Mouse (Mus musculus) kidney, embryonic 14.5 days (tissue): ENCODE data around the gene Xrcc1. TPM values are rescaled to one million over a fixed set of nuclear protein-coding genes. Genes with fewer than 3 reads are reported as not detected.

Source experiments
- ATAC-seq: fragments of 200-750 bp; cut with Nextera tagmentation; 2 replicates; pipeline ENCODE4 v1.8.0; 2017; ENCODE audit warnings: moderate number of reproducible peaks, mild to moderate bottlenecking, moderate TSS enrichment, moderate library complexity; ENCODE audit not compliant: low FRiP score, low TSS enrichment
- H3K27ac ChIP-seq: fragments of 300-500 bp; sonication (generic); 2 replicates; pipeline ENCODE4 v1.5.1; 2014; ENCODE audit warnings: low read depth, mild to moderate bottlenecking, low read length, moderate library complexity, mixed read lengths
- H3K27me3 ChIP-seq: fragments of 300-500 bp; sonication (generic); 2 replicates; pipeline ENCODE4 v1.6.1; 2014; ENCODE audit warnings: mild to moderate bottlenecking, low read length; ENCODE audit not compliant: control insufficient read depth, insufficient read depth
- H3K36me3 ChIP-seq: fragments of 300-500 bp; sonication (generic); 2 replicates; pipeline ENCODE4 v1.6.1; 2014; ENCODE audit warnings: low read length, mixed read lengths; ENCODE audit not compliant: control insufficient read depth, insufficient read depth
- H3K4me1 ChIP-seq: fragments of 300-500 bp; sonication (generic); 2 replicates; pipeline ENCODE4 v1.6.1; 2014; ENCODE audit warnings: low read length, mixed read lengths; ENCODE audit not compliant: control insufficient read depth, insufficient read depth
- H3K4me2 ChIP-seq: fragments of 300-500 bp; sonication (generic); replicated peaks from 2 replicates; pipeline ENCODE4 v1.6.1; 2014; ENCODE audit warnings: low read depth, mild to moderate bottlenecking, low read length
- H3K4me3 ChIP-seq: fragments of 300-500 bp; sonication (generic); 2 replicates; pipeline ENCODE4 v1.5.1; 2014; ENCODE audit warnings: mild to moderate bottlenecking, low read length
- H3K9ac ChIP-seq: fragments of 300-500 bp; sonication (generic); 2 replicates; pipeline ENCODE4 v1.6.1; 2014; ENCODE audit warnings: low read depth, mild to moderate bottlenecking, low read length, moderate library complexity
- H3K9me3 ChIP-seq: fragments of 300-500 bp; sonication (generic); 2 replicates; pipeline ENCODE4 v1.6.1; 2016; ENCODE audit warnings: low read length; ENCODE audit not compliant: control insufficient read depth
- WGBS: fragments of 180-500 bp; shearing (Covaris S2); extraction: QIAGEN DNeasy Blood & Tissue Kit; methylation state at CpG from one replicate; pipeline ENCODE4 v1.1.7; 2014; 5-methylcytosine and 5-hydroxymethylcytosine counted together
- polyA plus RNA-seq: library from polyadenylated mRNA; unstranded; fragments of >200 nt; fragmentation: Nextera tagmentation; extraction: Ambion mirVana; gene quantifications from 2 replicates; pipeline ENCODE4 v1.2.1, GENCODE M21; 2014

Gene Xrcc1
- polyA plus RNA-seq, 1 experiment from 2014 or later: 136 TPM

GRCm38 (mm10) chr7:24522805-24523204 is 23.3 kb upstream of the Xrcc1 start:
- WGBS: 55% methylated on average over 5 of the region's 5 CpGs
- no peaks in the 10 kb centered on the region for H3K4me1 ChIP-seq
- no peak overlapping the region for H3K4me2 ChIP-seq
- no peaks in the 10 kb centered on the region for H3K27me3 ChIP-seq
- no peaks in the 10 kb centered on the region for H3K36me3 ChIP-seq
- no peaks in the 10 kb centered on the region for H3K9me3 ChIP-seq
- H3K4me3 ChIP-seq: no peak overlapping the region
- H3K9ac ChIP-seq: no peak overlapping the region
- ATAC-seq: no peak
- no peak overlapping the region for H3K27ac ChIP-seq

GRCm38 (mm10) chr7:24523723-24524122 is 22.4 kb upstream of the Xrcc1 start:
- H3K4me3 ChIP-seq: no peak overlapping the region
- H3K4me1 ChIP-seq: no peaks in the 10 kb centered on the region
- H3K9ac ChIP-seq: no peak overlapping the region
- WGBS: 84% methylated on average over 6 of the region's 6 CpGs
- ATAC-seq: no peak
- no peaks in the 10 kb centered on the region for H3K36me3 ChIP-seq
- H3K27ac ChIP-seq: no peak overlapping the region
- no peaks in the 10 kb centered on the region for H3K9me3 ChIP-seq
- H3K27me3 ChIP-seq: no peaks in the 10 kb centered on the region
- no peak overlapping the region for H3K4me2 ChIP-seq

- ATAC-seq: no peak
- no peak overlapping the region for H3K4me2 ChIP-seq
- H3K4me3 ChIP-seq: no peak overlapping the region
- H3K36me3 ChIP-seq: no peaks in the 10 kb centered on the region
- H3K4me1 ChIP-seq: peaks cover 6% of the 10 kb centered on the region; the same call in 1 of the 2 replicates
- H3K27me3 ChIP-seq: no peaks in the 10 kb centered on the region
- H3K9ac ChIP-seq: no peak overlapping the region
- H3K27ac ChIP-seq: no peak overlapping the region
- H3K9me3 ChIP-seq: no peaks in the 10 kb centered on the region
- 82% methylated on average over 6 of the region's 6 CpGs for WGBS
Measured at GRCm38 (mm10) chr7:24524978-24525377, 21.1 kb upstream of the Xrcc1 start.

GRCm38 (mm10) chr7:24525686-24526420 is 20.2 kb upstream of the Xrcc1 start:
- peaks cover 6% of the 10 kb centered on the region; the same call in 1 of the 2 replicates for H3K4me1 ChIP-seq
- no peak for ATAC-seq
- no peak overlapping the region for H3K4me3 ChIP-seq
- no peak overlapping the region for H3K27ac ChIP-seq
- H3K36me3 ChIP-seq: no peaks in the 10 kb centered on the region
- H3K9me3 ChIP-seq: no peaks in the 10 kb centered on the region
- no peak overlapping the region for H3K4me2 ChIP-seq
- WGBS: 89% methylated on average over 12 of the region's 12 CpGs
- H3K9ac ChIP-seq: no peak overlapping the region
- H3K27me3 ChIP-seq: no peaks in the 10 kb centered on the region

- H3K4me1 ChIP-seq: peaks cover 20% of the 10 kb centered on the region
- H3K4me3 ChIP-seq: no peak overlapping the region
- H3K36me3 ChIP-seq: peaks cover 10% of the 10 kb centered on the region
- no peak overlapping the region for H3K4me2 ChIP-seq
- 89% methylated on average over 11 of the region's 11 CpGs for WGBS
- no peak for ATAC-seq
- no peaks in the 10 kb centered on the region for H3K9me3 ChIP-seq
- H3K9ac ChIP-seq: no peak overlapping the region
- no peaks in the 10 kb centered on the region; the same call in 1 of the 2 replicates for H3K27me3 ChIP-seq
- H3K27ac ChIP-seq: no peak overlapping the region
Measured at GRCm38 (mm10) chr7:24528861-24529260, 17.2 kb upstream of the Xrcc1 start.

GRCm38 (mm10) chr7:24529580-24529979 is 16.5 kb upstream of the Xrcc1 start:
- no peak overlapping the region; the same call in 1 of the 2 replicates for H3K27ac ChIP-seq

GRCm38 (mm10) chr7:24530062-24530931 is 15.8 kb upstream of the Xrcc1 start, which contains the start of gene Irgq:
Gene Irgq (plus strand): TSS chr7:24530689.
- WGBS: under 1% methylated on average over 44 of the region's 44 CpGs
- Histone ChIP-seq H3K36me3 (peaks cover 19% of the 10 kb centered on the region), H3K4me2 (peak within 1 kb of the TSS; percentile 95), H3K9me3 (no peaks in the 10 kb centered on the region), H3K4me1 (peaks cover 21% of the 10 kb centered on the region), H3K4me3 (peak within 1 kb of the TSS; percentile 71), H3K9ac (peak within 1 kb of the TSS; percentile 81), H3K27ac (peak within 1 kb of the TSS; percentile 78), H3K27me3 (no peaks in the 10 kb centered on the region; the same call in 1 of the 2 replicates)
- ATAC-seq: peak; percentile 93

More at GRCm38 (mm10) chr7:24529580-24529979, 16.5 kb upstream of the Xrcc1 start:
- Histone ChIP-seq H3K9me3 (no peaks in the 10 kb centered on the region), H3K4me2 (peak overlapping the region; percentile 95), H3K27me3 (no peaks in the 10 kb centered on the region; the same call in 1 of the 2 replicates), H3K4me1 (peaks cover 21% of the 10 kb centered on the region), H3K36me3 (peaks cover 16% of the 10 kb centered on the region), H3K4me3 (peak overlapping the region; percentile 71), H3K9ac (peak overlapping the region; percentile 58)
- ATAC-seq: no peak
- WGBS: 61% methylated on average over 11 of the region's 11 CpGs

GRCm38 (mm10) chr7:24531211-24531971 is 14.7 kb upstream of the Xrcc1 start:
- Histone ChIP-seq H3K27me3 (no peaks in the 10 kb centered on the region; the same call in 1 of the 2 replicates), H3K9ac (peak overlapping the region; percentile 81), H3K4me3 (peak overlapping the region; percentile 71), H3K4me1 (peaks cover 21% of the 10 kb centered on the region), H3K9me3 (no peaks in the 10 kb centered on the region), H3K27ac (peak overlapping the region; percentile 74), H3K36me3 (peaks cover 29% of the 10 kb centered on the region), H3K4me2 (peak overlapping the region; percentile 95)
- 1% methylated on average over 43 of the region's 43 CpGs for WGBS
- ATAC-seq: peak; percentile 68
